Mouse (Mus musculus) G1E (cell line): ENCODE measurements around the gene Snx29.

Experiments used
- CTCF ChIP-seq: IDR thresholded peaks from 2 replicates; pipeline ENCODE4 v1.5.1; 2012; ENCODE audit warnings: low read depth, low read length, inconsistent platforms, mixed read lengths
- TAL1 ChIP-seq: conservative IDR thresholded peaks from 2 replicates; pipeline ENCODE4 v1.6.1; 2012; ENCODE audit warnings: low read depth, low read length, inconsistent platforms, mixed read lengths

- TF ChIP-seq CTCF (no peak), TAL1 (no peak)
Measured at GRCm38 (mm10) chr16:11601336-11602082, 278.8 kb downstream of the Snx29 start.
